Mouse (Mus musculus) E14TG2a.4 (cell line): Measurements from ENCODE around the gene Ing4.

ENCODE experiments used
- CTCF ChIP-seq: conservative IDR thresholded peaks from 2 replicates; pipeline ENCODE4 v1.5.1; 2014; ENCODE audit warnings: low read length
- NANOG ChIP-seq: IDR thresholded peaks from 2 replicates; pipeline ENCODE4 v1.6.1; 2014; ENCODE audit warnings: borderline replicate concordance, low read length, mixed read lengths
- POU5F1 ChIP-seq: IDR thresholded peaks from 2 replicates; pipeline ENCODE4 v1.6.1; 2014; ENCODE audit warnings: low read length, borderline replicate concordance

GRCm38 (mm10) chr6:125087937-125088336 is 48.4 kb downstream of the Ing4 start:
- no peak for TF ChIP-seq CTCF
- TF ChIP-seq POU5F1, result no peak
- no peak for TF ChIP-seq NANOG
